Mouse (Mus musculus) layer of hippocampus, adult 9-11 months (tissue): Measurements from ENCODE around the gene Tob1.

Experiments used
- DNase-seq: peaks from one replicate; pipeline ENCODE4 v3.0.0; 2022

Tob1 gene

DNA sequence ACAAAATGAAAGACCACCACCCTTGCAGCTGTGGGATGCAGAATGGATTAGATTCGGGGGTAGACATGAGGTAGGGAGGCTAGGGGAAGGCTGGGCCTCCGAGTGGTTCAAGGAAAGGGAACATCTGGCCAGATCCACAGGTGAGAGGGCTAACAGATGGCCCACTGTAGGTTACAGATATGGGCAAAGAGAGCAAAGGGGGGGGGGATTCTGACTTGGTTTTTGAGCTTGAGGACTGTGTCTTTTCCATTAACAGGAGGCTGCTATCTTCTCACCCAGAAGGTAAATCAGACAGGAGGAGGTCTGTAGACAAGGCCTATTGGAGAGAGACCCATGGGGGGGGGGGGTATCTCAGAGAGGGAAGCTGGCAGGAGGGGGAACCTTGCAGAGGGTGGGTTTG, 11.5 kb upstream of the Tob1 start:
- DNase-seq: no peak

DNA sequence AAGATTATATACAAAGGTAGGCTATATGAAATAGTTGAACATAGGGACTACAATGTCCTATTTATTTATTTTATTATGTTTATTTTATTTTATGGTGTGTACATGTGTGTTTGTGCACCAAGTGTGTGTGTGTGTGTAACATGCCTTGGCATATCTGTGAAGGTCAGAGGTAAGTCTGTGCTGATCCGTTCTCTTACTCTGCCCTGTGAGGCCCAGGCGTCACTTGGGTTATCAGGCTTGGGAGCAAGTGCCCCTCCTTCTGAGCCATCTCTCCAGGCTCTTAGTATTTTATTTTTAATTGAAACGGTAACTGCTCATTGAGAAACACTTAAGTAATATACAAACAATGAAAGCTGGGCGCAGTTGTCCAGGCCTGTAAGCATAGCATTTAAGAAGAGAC, 10.8 kb upstream of the Tob1 start:
- DNase-seq: no peak

DNA sequence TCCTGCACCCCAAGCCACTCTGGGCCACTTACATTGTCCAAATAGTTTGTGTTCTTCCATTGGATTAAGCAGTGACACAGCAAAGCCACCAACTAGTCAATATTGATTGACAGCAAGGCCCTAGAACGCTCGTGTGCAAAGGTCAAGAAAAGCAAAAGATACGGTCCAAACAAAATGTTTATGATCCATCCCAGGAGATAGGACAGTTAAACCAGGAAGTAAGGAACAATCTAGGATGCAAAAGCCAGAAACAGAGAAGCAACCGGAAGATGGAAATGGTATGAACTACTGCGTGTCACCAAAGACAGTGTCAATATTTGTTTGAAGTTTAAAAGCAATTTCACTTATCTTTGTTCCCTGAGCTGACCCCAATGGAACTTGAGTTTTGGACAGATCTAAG, 9.1 kb upstream of the Tob1 start:
- DNase-seq: no peak

DNA sequence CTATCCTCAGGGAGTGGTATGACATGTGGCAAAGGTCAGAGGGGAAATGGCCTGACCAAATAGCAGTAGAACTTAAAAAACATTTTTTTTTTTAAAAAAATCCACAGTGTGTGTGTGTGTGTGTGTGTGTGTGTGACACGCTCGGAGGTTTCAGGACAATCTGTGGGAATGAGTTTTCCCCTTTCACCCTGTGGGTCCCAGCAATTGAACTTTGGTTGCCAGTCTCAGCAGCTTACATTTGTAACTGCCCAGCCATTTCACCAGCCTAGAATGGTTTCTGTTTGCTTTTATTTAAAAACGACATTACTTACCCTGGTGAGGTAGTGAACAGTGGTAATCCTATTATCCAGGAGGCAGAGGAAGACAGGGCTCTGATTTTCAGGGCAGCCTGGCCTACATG, 8.2 kb upstream of the Tob1 start:
- no peak for DNase-seq

DNA sequence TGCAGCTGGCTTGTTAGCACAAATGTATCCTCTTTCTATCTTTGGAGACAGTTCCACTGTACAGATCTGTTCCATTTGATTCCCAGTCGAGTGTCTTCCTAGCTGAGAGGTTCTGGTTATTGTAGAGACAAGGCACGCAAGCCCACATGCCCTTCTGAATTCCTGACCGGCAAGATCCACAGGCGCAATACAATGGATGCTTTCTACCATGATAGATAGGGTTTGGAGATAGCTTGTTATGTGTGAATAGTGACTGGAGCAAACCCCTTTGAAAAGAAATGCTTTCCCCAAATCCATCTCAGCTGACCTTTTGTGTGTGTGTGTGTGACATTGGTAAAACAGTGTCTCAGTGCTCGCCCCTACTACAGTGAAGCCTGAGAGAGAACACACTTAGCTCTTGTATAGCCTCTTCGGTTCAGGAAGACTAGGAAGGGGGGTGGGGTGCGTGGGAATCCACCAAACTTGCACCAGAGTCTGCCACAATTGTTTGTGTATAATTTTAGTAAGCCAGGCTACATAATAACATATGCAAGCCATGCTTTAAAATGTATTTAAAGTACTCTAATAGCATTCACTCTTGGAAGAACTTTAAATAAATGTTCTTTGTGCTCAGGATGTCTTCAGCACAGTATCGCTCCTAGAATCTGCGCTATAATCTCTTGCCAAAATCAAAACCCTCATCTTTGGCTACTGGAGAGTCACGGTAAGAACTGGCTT, 4.7 kb upstream of the Tob1 start:
- no peak for DNase-seq

DNA sequence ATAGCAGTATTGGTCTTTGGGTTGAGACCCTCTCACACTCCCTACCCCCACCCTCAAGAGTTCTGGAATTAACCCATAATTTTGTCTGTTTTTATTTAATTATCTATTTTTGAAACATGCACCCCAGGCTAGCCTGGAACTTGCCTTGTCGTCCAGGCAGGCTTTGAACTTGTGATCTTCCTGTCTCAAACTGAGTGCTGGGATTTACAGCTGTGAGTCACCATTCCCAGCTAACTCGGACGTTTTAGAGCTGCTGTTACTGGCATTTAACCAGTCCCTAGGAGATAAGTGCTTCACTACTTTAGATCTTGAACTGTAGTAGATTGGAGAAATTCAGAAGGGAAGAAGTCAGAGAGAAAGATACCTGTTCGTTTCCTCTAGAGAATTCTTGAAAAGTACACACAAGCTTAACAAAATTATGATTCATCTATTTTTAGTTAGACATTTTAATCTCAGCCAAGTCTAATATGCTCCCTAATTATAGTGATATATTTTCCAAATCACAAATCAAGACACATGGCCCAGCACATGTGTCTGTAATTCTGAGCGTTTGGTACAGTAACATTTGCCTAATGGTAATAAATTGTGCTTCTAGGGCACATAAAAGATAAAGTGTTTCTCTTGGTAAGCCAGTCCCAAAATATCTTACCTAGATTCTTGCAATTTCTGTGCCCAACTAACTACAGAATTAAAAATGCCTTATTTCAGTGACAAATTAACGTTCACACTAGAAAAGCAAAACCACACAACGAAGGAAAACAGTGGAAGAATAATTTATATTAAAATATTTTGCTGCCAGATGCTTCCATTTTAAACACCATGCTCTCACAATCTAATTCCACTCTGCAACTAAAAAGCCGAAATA, 2.2 kb upstream of the Tob1 start:
- peak; percentile 49 for DNase-seq

DNA sequence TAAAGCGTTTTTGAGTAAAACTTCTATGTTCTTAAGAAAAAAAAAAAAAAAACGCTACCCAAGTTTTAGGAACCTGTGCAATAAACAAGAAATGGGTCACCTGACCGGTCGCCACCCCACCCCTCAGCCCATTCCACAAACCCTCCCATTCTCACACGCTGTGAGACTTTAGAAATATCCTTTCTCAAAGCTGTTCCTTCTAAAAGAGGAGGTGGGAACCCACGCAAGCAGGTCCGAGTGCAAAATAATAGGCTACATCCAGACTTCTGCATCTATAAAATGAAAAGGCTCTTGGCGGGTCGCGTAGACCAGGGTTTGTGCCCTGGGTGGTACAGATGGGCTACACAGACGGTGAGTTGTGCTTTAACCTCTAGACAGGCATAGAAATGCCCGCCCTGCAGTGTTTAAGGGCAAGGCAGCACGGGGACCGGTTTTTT, 1.5 kb upstream of the Tob1 start:
- DNase-seq: peak; percentile 63

DNA sequence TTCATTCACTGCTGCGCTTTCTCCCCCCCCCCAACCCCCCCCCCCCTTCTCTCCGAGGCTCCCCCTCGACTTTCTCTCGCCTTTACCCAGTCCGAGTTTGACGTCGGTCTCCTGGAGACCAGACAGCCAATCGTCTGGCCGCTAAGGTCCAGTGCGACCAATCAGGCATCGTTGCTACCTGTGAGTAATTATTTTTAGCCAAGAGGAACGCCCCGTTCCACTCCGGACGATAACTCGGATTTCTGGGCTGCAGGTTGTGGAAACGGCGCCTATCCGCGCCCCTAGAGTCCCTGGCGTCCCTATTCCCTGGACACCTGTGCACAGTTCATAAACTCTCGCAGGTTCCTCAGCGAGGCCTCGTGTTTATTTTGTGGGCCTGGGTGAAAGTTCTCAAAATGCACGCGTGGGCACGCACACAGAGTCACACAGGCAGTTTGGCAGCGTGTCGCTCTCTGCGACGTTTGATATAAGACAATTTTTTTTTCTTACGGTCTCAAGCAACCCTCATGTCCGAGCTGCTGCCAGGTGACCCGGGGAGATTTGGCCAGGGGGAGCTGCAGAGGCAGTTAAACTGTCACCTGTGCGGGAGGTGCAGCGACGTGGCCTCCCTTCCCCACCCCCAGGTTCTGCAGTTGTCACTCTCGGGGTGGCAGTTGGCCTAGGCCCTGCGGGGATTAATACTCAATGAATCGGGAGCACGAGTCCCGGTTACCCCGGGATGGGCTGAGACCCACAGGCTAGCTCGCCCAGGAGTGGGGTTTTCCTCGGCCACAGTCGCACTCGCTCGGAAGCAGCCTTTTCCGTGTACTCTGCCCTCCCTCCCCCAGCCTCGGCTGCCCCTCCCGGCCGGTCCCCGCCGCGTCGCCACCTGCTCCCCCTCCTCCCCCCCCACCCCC, 815 bp upstream of the Tob1 start:
- peak; percentile 96 for DNase-seq

DNA sequence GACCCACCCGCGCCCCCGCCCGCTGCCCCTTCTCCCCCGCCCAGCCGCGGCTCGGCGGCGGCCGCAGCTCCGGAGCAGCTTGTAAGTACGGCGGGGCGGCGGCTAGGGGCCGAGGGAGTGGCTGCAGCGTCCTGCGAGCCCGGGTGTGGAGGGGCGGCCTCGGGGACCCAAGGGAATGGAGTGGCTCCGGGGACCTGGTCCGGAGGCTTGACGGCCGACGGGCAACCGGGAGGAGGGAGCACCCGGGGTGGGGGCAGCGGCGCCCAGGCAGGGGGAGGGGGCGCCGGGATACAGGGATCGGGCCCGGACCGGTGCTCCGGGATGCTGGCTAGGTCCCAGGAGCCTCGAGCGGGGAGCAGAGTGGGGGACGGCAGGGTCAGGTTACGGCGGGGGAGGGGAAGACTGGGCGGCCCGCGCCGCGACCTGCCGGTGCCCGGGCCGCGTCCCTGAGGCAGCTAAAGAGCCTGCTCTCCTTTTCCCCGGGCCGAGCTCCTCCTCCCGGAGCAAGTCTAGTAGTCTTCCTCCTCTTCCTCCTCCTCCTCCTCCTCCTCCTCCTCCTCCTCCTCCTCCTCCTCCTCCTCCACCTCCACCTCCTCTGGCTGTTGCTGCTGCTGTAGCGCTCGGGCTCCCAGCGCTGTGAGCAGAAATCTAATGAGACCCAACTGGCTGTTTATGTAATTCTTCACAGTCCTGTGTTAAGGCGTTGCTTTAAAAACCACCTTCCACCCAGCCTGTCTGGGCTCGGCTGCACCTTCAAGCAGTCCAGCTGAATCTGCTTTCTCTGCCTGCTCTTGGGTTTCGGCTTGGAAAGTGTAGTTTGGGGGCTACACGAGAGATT, 616 bp downstream of the Tob1 start:
- peak; percentile 57 for DNase-seq

DNA sequence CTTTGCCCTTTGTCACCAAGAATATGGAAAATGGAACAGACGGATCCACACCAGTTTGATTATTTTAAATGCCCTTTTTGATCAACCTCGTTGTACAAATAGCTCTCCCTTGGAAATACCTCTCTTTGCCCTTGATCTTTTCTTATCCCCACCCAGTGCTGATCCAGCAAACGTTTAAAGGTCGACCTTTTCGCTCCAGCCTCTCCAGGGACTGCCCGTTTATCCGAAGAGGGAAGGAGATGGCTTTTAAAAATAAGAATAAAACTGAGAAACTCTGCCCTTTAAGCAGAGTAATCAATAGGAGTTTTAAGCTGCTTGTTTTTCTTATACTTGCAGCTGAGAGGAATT, 1.2 kb downstream of the Tob1 start:
- DNase-seq: no peak

DNA sequence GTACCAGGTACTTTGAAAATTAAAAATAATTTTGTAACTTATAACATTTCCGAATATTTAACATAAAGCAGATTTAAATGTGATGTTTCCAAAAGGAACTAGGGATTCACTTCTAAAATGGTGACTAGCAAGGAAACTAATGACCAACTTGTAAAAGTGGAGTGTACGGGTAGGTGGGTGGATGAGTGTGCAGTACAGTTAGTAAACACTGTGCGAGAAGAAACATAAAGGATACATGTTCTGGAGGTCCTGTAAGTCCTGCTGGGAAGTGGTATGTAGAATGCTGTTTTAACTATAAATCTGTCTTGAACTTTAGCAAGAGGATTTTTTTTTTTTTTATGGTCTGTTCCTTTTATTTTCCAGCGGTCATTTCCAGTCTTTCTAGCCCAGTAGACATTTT, 1.7 kb downstream of the Tob1 start:
- no peak for DNase-seq

DNA sequence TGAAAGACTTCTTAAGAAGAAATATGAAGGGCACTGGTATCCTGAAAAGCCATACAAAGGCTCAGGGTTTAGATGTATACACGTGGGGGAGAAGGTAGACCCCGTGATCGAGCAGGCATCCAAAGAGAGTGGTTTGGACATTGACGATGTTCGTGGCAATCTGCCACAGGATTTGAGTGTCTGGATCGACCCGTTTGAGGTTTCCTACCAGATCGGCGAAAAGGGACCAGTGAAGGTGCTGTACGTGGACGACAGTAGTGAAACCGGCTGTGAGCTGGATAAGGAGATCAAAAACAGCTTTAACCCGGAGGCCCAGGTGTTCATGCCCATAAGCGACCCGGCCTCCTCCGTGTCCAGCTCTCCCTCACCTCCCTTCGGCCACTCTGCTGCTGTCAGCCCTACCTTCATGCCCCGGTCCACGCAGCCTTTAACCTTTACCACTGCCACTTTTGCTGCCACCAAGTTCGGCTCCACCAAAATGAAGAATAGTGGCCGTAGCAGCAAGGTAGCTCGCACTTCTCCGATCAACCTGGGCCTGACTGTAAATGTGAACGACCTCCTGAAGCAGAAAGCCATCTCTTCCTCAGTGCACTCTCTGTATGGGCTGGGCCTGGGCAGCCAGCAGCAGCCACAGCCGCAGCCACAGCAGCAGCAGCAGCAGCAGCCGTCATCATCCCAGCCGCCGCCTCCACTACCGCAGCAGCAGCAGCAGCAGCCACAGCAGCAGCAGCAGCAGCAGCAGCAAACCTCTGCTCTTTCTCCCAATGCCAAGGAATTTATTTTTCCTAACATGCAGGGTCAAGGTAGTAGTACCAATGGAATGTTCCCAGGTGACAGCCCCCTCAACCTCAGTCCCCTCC, 2.7 kb downstream of the Tob1 start:
- DNase-seq: no peak

DNA sequence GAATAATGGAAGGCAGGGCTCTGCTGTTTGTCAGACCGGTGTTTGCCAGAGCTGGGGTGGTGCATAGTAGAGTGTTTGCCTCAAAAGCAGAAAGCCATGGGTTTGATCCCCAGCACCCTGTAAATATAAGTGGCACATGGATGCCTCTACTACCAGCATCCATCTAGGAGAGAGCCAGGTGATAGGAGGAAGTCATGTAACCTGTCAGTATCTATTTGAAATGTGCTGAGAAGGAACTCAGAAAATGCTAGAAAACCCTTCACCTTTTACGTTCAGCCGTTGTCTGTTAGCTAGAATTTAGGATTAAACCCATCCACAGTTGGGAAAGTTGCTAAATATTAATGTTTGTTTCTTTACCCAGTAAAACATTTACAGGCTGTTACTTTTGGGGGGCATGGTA, 4.3 kb downstream of the Tob1 start:
- DNase-seq: no peak

DNA sequence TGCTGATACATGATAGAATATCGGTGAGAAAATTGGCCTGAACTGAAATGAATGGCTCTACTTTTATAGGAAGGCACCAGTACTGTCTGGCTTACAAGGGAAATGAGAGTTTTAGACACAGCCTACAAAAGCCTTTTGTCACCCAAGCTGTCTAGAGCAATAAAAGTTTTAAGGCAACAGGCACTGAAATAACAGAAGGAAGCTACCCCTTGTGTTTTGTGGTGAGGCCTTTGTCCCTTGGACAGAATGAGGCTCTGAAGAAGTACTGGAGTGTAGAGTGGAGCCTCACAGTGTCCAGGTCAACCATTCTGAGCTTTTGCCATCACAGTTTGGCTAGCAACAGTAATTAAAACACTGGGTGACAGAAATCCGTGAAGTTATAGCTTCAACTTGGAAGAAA, 5.0 kb downstream of the Tob1 start:
- DNase-seq: no peak

DNA sequence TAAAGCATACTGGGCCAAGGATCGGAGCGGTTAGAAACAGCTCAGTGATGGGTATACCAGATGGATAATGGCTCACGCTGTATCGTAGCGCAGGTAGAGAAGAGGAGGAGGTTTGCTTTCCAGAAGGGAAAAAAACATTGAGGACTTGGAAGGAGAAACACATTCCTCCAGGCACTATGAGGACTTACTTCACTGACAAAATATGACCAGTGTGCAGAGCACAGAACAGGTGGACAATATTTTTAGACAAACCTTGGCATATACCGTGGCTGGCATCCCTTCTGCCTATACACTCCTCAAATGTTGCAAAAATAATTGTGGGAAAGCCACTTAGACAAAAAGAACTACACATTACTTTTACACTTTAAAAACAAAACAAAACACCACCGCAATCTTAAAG, 10.0 kb downstream of the Tob1 start:
- no peak for DNase-seq

DNA sequence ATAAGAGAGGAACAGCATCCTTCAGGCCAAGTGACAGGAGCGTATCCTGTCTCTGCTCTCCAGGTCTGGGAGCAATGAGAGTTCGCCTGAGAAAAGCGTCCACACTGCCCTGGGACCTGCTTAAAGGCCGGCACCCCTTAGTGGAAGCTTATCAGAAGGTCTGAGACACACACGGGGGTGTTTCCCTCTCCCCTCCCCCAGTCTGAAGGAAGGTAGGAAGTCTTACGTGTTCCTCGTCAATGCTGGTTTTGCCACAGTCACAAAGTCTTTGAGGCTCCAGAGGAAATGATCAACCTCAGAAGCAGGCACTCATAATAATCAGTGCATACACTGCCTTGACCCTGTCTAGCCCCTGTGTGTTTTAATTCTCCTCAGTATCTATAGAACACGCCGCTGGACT, 12.3 kb downstream of the Tob1 start:
- DNase-seq: no peak

DNA sequence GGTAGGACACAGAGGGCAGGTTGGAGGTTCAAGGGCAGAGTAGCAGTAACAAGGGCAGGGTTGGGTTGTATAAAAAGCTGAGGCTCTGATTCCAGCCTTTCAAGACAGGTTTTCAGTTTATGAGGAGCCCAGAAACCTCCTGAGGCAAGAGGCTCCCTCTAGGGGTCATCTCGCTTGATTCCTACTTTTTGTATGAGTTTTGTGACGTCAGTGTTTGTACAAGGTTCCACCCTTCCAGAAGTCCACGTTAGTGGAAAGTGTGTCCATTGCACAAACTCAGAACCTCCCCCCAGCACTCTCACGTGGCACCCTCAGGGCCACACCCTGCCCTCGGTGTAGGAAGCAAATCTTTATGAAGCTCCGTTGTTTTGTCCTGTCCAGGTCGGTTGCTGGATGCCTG, 14.7 kb downstream of the Tob1 start:
- no peak for DNase-seq

DNA sequence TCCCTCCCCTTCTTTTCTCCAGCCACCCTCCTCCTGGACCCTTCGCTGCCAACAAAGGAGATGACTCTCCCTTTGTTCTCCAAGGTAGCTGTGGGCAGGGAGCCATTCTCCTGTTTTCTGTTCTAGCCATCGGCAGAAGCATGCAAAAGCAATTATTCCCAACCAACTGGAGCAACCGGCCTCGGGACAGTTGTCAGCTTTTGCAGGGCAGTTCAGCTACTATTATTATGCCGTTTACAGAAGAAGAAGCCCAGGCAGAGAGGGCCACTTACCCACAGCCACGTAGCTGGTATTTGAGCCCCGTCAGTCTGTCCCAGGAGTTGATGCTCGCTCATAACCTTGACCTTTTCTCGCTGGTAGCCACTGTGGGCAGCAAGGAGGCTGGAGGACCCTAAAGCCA, 17.2 kb downstream of the Tob1 start:
- no peak for DNase-seq

DNA sequence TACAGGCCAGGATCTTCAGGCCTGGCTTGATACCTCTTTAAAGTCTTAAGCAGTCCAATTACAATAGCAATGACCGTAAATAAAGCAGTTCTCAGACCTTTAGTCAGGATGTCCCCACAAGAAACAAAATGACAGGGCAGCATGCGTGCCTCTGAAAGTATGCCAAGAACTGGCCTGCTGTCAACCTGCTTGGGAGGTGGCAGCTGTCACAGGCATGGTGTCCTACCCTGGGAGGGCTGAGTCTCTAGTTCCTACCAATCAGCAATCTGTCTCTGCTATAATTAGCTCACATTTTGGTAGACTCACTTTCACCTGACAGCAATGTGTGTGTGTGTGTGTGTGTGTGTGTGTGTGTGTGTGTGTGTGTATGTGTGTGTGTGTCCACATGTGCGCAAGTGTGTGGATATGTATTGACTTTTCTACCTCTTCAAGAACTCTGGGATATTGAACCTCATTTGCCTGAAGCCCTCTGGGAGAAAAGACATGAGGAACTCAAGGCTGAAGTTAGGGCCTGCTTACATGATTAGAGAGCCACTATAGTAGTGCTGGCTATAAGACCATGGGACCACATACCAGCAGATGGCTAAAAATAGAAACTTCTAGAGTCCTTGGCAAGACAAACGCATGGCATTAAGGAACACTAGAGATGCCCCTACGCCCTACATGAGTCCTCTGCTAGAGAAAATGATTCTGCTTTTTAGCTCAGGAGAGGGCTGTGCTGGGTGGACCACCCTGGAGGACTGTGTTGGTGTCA, 18.1 kb downstream of the Tob1 start:
- DNase-seq: no peak

DNA sequence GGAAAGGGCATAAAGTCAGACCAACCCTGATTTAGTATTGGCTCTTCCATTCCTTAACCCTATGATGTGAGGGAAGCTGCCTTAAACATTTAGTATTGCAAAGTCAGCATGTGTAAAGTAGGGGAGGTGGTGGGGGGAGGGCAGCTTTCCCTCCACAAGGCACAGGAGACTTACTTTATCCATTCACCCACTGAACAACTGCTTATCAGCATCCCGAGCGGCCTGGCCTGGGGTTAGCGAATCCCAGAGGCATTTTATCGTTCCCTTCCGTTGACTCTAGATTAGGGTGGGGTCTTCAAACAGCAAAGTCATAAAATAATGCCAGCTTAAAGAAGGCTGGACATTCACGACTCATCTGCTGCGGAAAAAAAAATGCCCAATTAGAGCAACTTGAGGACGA, 19.0 kb downstream of the Tob1 start:
- no peak for DNase-seq
